Mouse (Mus musculus) c-Kit-positive CD71-positive TER-119-positive erythroid progenitor cells, embryonic 14.5 days (primary cell): Measurements from ENCODE around the gene Trim13.
"Not testable (repeated sequence)": the region's sequence is repeated elsewhere in the genome, so short reads cannot be mapped to it uniquely, and the experiment has no call there.

Source experiments
- DNase-seq: peaks from one replicate; pipeline ENCODE4 v3.0.0-alpha.2; 2013; ENCODE audit warnings: low spot score

The Trim13 gene

DNA sequence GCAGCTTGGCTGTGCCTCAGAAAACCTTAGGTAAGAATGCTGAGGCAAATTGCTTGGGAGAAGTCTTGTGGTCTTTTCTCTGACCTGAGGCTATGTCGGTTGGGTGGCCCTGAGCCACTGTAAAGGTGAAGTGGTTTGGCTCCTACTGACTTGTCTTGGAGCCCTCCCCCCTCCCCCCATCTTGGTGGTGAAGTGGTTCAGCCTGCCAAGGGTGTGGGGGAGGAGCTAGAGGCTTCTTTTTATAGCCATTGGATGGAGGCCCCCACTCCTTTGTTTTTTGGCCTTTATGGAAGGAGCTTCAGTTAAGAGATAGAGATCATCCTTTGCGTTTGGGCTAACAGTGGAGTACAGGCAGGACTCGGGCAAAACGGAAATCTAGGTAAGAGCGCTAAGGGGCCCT, at the start of gene Trim13:
Gene Trim13 (plus strand): TSS at position 280 of the 400 bp plus-strand sequence.
- peak; percentile 54 for DNase-seq

- no peak for DNase-seq
These were observed 49.4 kb upstream of the Trim13 start for GRCm38 (mm10) chr14:61548614-61549013.

GRCm38 (mm10) chr14:61555931-61556288, 42.1 kb upstream of the Trim13 start:
- no peak for DNase-seq

DNA sequence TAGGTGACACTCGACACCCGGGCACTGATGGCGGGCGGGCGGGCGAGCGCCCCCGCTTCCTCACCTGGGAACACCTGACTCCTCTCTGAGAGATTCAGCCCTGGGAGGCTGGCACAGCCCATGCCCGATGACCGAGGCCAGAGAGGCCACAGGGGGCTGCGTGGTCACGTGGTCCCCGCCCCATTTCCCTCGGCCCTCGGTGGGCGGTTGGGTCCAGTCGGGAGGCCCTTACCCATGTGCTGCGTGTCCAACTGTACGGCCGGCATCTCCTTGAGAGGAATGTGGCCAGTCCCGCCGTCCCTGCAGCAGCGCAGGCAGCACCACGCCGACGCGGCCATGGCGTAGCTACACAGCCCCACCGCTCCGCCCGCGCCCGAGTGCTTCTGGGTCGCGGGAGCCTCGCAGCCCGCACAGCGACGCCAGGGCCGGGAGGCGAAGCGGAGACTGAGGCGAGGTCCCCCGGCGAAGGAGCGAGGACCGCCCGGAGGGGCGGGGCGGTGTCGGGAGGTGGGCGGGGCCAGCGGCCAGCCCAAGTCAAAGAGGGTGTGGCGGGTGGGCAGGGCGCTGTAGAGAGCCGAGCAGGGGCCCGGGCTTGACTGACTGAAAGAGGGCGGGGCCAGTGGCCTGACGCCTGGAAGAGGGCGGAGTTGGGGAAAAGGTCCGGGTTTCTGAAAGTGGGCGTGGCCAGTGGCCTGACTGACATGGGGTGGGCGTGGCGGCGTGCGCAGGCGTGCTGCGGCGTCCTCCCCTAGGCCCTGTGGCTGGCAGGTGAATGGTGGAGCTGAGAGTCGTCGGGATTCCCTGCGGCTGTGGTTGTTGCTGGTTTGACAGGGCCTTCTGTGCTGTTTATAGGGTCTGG, 41.5 kb upstream of the Trim13 start, which contains the start of gene Spryd7:
Gene Spryd7 (minus strand): TSS at position 598 of the 859 bp plus-strand sequence.
- peak; percentile 98 for DNase-seq

DNA sequence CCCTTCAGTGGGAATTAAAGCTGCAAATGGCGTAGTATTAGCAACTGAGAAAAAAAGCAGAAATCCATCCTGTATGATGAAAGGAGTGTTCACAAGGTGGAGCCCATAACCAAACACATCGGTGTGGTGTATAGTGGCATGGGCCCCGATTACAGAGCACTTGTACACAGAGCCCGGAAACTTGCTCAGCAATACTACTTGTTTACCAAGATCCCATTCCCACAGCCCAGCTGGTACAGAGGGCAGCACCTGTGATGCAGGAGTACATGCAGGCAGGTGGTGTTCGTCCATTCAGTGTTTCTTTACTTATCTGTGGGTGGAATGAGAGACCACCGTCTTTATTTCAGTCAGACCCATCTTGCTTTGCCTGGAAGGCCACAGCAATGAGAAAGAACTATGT, 39.1 kb upstream of the Trim13 start:
- no peak for DNase-seq

DNA sequence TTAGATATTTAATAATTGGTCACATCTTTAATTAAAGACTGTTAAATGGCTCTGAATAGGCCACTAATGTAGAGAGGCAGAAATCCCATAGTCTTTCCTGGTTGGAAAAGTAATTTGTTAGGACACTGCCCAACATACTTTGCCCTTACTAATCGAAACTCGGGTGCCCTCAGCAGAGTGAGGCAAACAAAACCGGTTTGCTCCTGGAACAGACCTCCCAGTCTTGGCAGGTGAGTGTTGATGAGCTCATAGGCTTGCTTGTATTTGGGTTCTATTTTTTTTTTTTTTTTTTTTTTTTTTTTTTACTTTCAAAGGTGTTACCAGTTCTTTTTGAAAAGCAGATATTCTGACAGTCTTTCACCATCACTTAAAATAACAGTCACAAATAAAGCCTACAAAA, 38.2 kb upstream of the Trim13 start:
- no peak for DNase-seq

DNA sequence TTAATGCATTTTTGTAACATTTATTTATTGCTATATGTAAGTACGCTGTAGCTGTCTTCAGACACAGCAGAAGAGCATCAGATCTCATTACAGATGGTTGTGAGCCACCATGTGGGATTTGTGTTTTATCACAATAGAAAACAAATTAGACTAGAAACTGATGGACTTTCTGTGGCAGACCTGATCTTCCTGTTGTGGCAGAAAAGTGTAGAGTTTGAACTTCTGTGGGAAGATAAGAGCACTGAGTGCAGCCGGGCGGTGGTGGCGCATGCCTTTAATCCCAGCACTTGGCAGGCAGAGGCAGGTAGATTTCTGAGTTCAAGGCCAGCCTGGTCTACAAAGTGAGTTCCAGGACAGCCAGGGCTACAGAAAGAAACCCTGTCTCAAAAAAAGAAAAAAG, 31.8 kb upstream of the Trim13 start:
- DNase-seq = not testable (repeated sequence)

GRCm38 (mm10) chr14:61569344-61569743, 28.7 kb upstream of the Trim13 start:
- DNase-seq = no peak

- DNase-seq = peak; percentile 76
These were observed 26.7 kb upstream of the Trim13 start for GRCm38 (mm10) chr14:61571366-61571765.

GRCm38 (mm10) chr14:61572131-61572530, 25.9 kb upstream of the Trim13 start:
- no peak for DNase-seq

DNA sequence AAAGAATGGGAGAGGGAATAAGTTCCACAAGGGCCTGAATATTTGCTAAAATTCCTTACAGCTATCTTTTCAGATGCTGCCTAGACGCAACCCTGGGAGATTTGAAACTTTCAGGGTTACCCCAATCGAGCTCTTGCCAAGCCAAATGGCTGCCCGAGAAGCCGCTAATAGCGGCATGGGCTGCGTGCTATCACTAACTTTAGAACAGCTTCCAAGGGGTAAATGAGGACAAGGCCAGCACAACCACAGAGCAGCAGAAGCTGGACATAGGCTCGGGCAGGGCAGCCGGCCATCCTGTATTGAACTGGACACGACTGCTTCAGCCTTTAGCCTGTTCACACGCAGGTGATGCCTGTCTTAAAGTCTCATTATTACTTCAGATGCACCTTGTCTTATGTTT, 23.0 kb upstream of the Trim13 start:
- no peak for DNase-seq

GRCm38 (mm10) chr14:61575941-61576340, 22.1 kb upstream of the Trim13 start:
- DNase-seq = no peak

GRCm38 (mm10) chr14:61589288-61590065, 8.6 kb upstream of the Trim13 start:
- no peak for DNase-seq

GRCm38 (mm10) chr14:61596719-61597426, 1.2 kb upstream of the Trim13 start:
- DNase-seq = no peak

- peak; percentile 84 for DNase-seq
These were observed 1.2 kb downstream of the Trim13 start for GRCm38 (mm10) chr14:61599057-61599806.

- no peak for DNase-seq
These were observed 3.3 kb downstream of the Trim13 start for GRCm38 (mm10) chr14:61601348-61601747.

GRCm38 (mm10) chr14:61603069-61603755, 5.2 kb downstream of the Trim13 start:
- no peak for DNase-seq

GRCm38 (mm10) chr14:61604081-61604480, 6.0 kb downstream of the Trim13 start:
- no peak for DNase-seq

GRCm38 (mm10) chr14:61606088-61606487, 8.0 kb downstream of the Trim13 start:
- not testable (repeated sequence) for DNase-seq

DNA sequence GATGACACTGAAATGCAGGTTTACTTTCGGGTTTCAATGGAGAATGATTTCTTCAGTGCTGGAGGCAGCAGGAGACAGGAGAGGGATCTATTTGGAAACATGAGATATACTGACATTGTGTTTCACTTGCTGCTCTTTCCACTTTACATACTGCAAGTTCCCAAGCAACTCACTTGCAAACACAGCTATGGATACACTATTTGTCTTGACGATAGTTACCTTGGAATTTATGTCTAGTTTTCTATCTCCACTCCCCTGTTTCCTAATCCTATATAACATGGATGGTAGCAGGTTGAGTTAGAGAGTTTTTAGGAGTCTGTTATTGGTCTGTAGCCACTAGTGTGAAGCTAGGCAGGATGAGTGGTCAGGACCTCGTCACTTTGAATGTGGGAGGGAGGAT, 9.1 kb downstream of the Trim13 start, which contains the start of gene Kcnrg:
Gene Kcnrg (plus strand): TSS at position 301 of the 400 bp plus-strand sequence.
- DNase-seq = no peak

GRCm38 (mm10) chr14:61611766-61612165, 13.7 kb downstream of the Trim13 start:
- no peak for DNase-seq
